Mouse (Mus musculus): ENCODE measurements around the gene Ly86. TPM values are rescaled to one million over a fixed set of nuclear protein-coding genes. Genes with fewer than 3 reads are reported as not detected.

Ly86 gene
- polyA plus RNA-seq, 1 experiment from 2014 or later: 352 TPM

DNA sequence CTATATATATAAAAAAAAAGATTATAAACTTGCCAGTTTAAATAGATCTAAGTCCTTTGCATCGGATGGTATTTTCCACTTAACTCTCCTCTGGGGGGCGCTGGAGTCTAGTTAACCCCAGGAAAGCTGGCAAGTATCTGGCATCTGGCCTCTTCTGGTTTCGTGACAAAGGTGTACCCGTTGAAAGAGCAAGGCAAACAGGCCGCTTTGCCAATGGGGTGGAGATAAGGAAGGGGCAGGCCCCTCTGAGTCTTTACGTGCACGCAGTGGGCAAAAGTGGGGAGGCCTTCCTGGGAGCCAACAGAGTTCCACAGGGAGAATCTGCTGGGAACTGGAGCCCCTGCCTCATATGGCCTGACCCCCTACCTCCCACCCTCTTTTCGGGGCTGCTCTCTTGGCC lies 122.8 kb downstream of the Ly86 start:
- H3K36me3 ChIP-seq (ENCODE audit: inconsistent target): no peaks in the 10 kb centered on the region
- H3K4me3 ChIP-seq (ENCODE audit: inconsistent target): no peak overlapping the region
- H3K79me2 ChIP-seq (ENCODE audit: inconsistent target): no peaks in the 10 kb centered on the region
- WGBS (ENCODE audit: missing documents): 30% methylated on average over 8 of the region's 8 CpGs
- H3K27ac ChIP-seq: no peak overlapping the region
